Mouse (Mus musculus) megakaryocyte, embryonic 14.5 days (primary cell): ENCODE data around the gene Bdnf. TPM values are rescaled to one million over a fixed set of nuclear protein-coding genes. Genes with fewer than 3 reads are reported as not detected.

Experiments
- H3K27me3 ChIP-seq: replicated peaks from 2 replicates; pipeline ENCODE3; 2012; ENCODE audit warnings: inconsistent platforms
- H3K36me3 ChIP-seq: replicated peaks from 2 replicates; pipeline ENCODE3; 2012; ENCODE audit warnings: low read length, inconsistent platforms, mixed read lengths
- H3K4me1 ChIP-seq: 2 replicates; pipeline ENCODE4 v1.6.1; 2012; ENCODE audit warnings: inconsistent platforms
- H3K4me3 ChIP-seq: replicated peaks from 2 replicates; pipeline ENCODE3; 2012; ENCODE audit warnings: moderate library complexity, mild to moderate bottlenecking, inconsistent platforms
- H3K9me3 ChIP-seq: 2 replicates; pipeline ENCODE4 v1.6.1; 2012; ENCODE audit warnings: inconsistent platforms
- FLI1 ChIP-seq: IDR thresholded peaks from 2 replicates; pipeline ENCODE4 v1.6.1; 2012; ENCODE audit warnings: low read length, inconsistent platforms, mixed read lengths
- GATA1 ChIP-seq: IDR thresholded peaks from 3 replicates; pipeline ENCODE4 v1.6.1; 2012; ENCODE audit warnings: mixed read lengths, low read length, inconsistent platforms, borderline replicate concordance
- polyA plus RNA-seq: library from polyadenylated mRNA; stranded (reverse); fragments of >175 nt; gene quantifications from 2 replicates; pipeline ENCODE4 v1.2.3, GENCODE M21; 2012; ENCODE audit warnings: low replicate concordance; ENCODE audit not compliant: insufficient read depth

The Bdnf gene
- polyA plus RNA-seq, 1 experiment: not detected

DNA sequence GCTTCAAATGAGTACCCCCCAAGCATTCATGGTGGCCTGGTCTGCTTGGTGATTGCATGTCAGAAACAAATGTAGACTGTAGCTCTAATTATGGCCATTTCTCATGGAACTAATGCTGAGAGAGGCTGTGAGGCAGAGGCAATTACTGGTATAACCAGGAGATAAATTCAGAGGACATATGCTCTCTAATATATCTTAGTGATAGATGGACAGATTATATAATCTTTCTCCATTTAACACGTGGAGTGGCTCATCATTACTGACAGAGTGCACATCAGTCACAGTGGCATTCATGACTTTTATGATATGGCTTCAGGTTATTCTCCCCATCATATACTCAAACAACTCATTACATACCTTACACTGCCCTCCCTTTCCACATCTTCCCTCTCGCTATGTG, 61.8 kb downstream of the Bdnf start:
- Histone ChIP-seq H3K4me3 (no peak overlapping the region), H3K36me3 (no peaks in the 10 kb centered on the region), H3K9me3 (peaks cover 4% of the 10 kb centered on the region; the same call in 1 of the 2 replicates), H3K4me1 (no peaks in the 10 kb centered on the region), H3K27me3 (no peaks in the 10 kb centered on the region)
- TF ChIP-seq FLI1 (no peak), GATA1 (no peak)

DNA sequence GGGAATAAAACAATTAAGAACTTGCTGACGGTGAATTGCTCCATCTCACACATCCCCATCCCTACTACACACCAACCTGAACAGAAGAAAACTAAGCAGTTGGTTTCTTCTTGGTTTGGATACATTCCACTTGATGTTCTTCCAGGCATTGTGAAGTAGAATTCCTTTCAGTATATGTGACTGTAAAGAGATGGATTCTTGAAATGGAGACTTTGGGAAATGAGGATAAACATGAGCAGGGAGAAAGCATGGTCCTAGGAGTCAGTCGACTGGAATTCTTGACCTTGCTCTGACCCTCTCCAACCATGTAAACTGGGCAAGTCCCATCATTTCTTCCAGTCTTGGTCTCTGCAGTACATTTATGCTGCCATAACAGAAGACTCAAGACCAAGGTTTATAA, 63.8 kb downstream of the Bdnf start:
- no peaks in the 10 kb centered on the region for H3K36me3 ChIP-seq
- TF ChIP-seq FLI1: no peak
- no peak for TF ChIP-seq GATA1
- no peaks in the 10 kb centered on the region for H3K27me3 ChIP-seq
- H3K4me1 ChIP-seq: no peaks in the 10 kb centered on the region
- no peak overlapping the region for H3K4me3 ChIP-seq
- H3K9me3 ChIP-seq: peaks cover 4% of the 10 kb centered on the region; the same call in 1 of the 2 replicates

DNA sequence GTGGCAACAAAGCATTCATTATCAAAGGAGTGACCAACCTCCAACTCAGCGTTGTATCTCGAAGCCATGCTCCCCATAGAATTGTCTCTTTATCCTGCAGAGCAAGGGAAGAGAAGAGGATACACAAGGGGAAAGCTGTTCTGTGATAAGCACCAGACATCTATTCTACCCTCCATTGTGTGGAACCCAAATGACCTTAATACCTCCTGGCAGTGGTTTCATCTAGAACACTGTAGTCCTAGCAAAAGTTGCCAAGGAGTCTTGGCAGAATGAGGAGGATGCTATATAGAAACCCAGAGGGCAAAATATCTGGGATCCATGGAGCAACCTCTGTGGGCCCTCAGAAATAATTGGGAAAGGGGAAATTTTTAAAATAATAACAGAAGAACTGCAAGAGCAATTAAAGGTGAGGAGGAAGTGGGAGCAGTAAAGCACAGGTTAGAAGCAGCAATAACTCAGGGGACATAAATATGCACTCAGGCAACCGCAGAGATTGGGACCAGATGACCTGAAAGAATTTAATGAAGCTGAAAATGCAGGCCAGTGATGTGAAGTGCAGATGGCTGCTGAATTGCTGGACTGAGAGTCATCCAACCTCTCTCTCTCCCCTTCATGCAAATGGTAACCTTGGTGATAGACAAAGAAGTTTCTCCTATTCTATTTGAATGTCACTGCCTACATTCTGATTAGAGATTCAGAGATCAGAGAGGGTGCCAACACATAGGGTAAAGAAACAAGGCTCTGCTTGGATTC, 68.9 kb downstream of the Bdnf start:
- H3K27me3 ChIP-seq: no peaks in the 10 kb centered on the region

DNA sequence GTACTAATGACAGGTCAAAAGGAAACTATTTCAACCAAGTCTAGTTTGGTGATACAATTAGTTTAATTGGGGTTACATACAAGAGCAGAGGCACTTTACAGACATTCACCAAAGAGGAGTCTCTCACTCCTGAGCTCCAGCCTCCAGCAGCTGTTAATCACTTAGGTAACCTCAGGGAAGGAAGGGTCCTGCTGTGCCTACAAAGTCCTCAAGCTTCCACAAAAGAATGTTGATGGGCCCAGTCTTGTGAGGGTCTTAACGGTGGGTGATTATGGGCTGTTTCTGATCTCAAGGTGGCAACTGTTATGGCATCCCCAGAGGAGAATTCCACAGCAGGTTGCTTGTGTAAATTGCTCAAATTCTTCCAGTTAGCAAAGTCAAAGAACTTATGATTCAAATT, 71.7 kb downstream of the Bdnf start:
- no peak for TF ChIP-seq GATA1
- TF ChIP-seq FLI1: no peak
- Histone ChIP-seq H3K36me3 (no peaks in the 10 kb centered on the region), H3K27me3 (no peaks in the 10 kb centered on the region), H3K9me3 (no peaks in the 10 kb centered on the region; the same call in 1 of the 2 replicates), H3K4me1 (no peaks in the 10 kb centered on the region), H3K4me3 (no peak overlapping the region)

More for the DNA sequence above, 68.9 kb downstream of the Bdnf start:
- Histone ChIP-seq H3K9me3 (no peaks in the 10 kb centered on the region; the same call in 1 of the 2 replicates), H3K4me1 (no peaks in the 10 kb centered on the region), H3K4me3 (no peak overlapping the region), H3K36me3 (no peaks in the 10 kb centered on the region)
- TF ChIP-seq GATA1 (no peak), FLI1 (no peak)

DNA sequence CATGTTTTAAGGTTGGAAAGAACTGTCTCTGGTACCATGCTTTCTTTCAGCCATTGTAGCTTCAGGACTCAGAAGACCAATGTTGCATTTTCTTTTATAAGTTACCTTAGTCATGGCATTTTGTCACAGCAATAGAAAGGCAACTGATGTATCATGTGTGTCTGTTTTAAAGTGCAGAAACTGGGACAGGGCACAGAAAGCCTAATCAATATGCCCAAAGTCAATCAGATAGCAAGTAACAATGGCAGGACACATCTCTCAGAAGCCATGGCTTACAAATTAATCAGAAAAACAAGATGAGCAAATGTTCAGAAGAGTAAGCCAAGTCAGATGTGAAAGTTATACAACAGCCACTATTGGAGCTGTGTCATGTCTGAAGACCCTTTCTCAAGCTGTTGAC, 73.9 kb downstream of the Bdnf start:
- Histone ChIP-seq H3K9me3 (no peaks in the 10 kb centered on the region), H3K4me1 (no peaks in the 10 kb centered on the region), H3K4me3 (no peak overlapping the region), H3K27me3 (no peaks in the 10 kb centered on the region), H3K36me3 (no peaks in the 10 kb centered on the region)
- no peak for TF ChIP-seq GATA1
- TF ChIP-seq FLI1: no peak

DNA sequence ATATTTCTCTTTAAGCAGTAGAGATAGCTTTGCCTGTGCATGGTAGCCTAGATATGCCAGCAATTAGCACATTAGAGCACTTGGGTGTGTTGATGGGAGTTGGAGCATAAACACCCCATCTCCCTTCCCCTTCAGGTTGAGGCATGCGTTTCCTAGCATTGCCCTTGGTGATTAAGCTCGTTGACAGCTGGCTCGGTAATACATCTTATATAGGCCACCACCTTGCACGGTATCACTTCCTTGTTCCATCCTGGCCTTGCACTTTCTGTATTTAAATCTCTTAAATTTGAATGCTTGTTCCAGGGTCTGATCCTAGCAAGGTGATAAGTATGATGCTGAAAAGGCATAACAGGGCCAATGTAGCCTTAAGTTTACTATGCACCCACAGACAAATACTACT, 74.3 kb downstream of the Bdnf start:
- H3K4me3 ChIP-seq: peak overlapping the region; percentile 34
- no peak for TF ChIP-seq GATA1
- TF ChIP-seq FLI1: no peak
- no peaks in the 10 kb centered on the region for H3K36me3 ChIP-seq
- H3K9me3 ChIP-seq: no peaks in the 10 kb centered on the region
- no peaks in the 10 kb centered on the region for H3K27me3 ChIP-seq
- no peaks in the 10 kb centered on the region for H3K4me1 ChIP-seq

DNA sequence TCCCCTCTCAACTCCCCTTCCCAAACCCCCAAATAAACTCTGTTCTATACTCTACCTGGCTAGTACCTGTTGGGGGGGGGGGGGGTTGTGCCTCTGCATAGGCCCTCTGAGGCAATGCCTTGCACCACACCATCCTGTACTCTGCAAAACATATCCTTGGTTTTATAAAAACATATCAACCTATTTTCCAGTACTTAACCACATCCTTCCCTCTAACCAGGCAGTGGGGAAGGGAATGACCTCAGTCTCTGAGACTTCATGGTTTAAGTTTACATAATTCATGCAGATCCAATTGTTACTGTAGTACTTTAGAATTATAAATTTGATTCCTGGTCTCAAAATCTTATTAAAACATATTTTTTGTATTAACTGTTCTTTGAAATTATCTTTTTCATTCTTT, 75.5 kb downstream of the Bdnf start:
- Histone ChIP-seq H3K4me1 (no peaks in the 10 kb centered on the region), H3K4me3 (no peak overlapping the region), H3K27me3 (no peaks in the 10 kb centered on the region), H3K36me3 (no peaks in the 10 kb centered on the region), H3K9me3 (no peaks in the 10 kb centered on the region)
- TF ChIP-seq GATA1: no peak
- TF ChIP-seq FLI1: no peak

DNA sequence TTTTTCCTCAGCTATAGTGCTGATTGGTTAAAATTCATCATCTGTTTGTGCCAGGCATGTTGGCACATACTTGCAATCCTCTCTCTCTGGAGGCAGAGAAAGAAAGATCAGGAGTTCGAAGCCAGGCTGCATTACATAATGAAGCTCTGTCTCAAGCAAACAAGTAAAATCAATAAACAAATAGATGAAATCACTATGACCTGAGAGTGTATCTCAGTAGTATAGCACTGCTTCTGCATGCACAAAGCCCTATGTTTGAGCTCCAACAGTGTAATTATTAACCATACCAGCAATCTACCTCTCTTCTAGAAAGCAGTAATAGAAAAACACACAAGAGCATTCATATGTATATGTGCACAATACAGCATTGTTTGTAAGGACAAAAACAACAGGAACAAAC, 76.0 kb downstream of the Bdnf start:
- Histone ChIP-seq H3K4me1 (no peaks in the 10 kb centered on the region), H3K4me3 (no peak overlapping the region)
- TF ChIP-seq FLI1: no peak
- TF ChIP-seq GATA1: no peak

DNA sequence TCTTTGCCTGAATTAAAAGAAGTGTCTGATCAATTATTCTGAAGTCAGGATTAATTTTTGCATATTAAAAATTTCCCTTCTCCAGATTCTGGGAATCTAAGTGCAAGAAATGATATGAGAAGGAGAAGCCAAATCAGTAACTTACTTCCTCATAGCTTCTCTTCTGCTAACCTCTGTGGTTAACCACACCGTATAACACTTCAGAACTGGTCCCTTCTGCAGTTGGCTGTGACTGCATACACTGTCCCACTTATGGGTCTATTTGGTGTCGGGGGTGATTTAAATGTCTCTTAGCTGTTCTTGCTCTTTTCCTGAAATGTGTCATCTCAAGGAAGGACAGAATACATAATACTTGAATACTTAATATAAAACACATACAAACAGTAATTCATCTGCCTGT, 81.8 kb downstream of the Bdnf start:
- Histone ChIP-seq H3K4me1 (no peaks in the 10 kb centered on the region), H3K9me3 (no peaks in the 10 kb centered on the region), H3K27me3 (no peaks in the 10 kb centered on the region), H3K4me3 (no peak overlapping the region), H3K36me3 (no peaks in the 10 kb centered on the region)
- TF ChIP-seq GATA1 (no peak), FLI1 (no peak)

More for the DNA sequence above, 76.0 kb downstream of the Bdnf start:
- no peaks in the 10 kb centered on the region for H3K36me3 ChIP-seq
- H3K9me3 ChIP-seq: no peaks in the 10 kb centered on the region
- no peaks in the 10 kb centered on the region for H3K27me3 ChIP-seq

DNA sequence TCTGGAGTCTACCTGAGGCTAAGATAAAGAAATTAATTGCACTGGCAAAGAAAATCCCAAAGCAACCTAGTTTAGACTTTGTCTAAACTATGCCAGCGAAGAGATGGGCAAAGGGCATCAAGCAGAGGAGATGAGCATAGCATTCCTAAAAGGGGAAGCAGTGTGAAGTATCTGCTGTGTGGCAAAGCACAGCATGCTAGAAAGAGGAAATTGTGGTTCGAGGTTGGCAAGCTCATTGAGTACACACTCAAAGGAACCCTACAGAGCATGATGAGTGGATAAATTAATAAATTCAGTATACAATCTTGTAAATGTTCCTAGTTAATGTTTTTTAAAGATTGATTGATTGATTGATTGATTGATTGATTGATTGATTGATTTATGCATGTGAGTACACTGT, 92.3 kb downstream of the Bdnf start:
- Histone ChIP-seq H3K4me1 (no peaks in the 10 kb centered on the region), H3K4me3 (no peak overlapping the region), H3K27me3 (no peaks in the 10 kb centered on the region), H3K36me3 (no peaks in the 10 kb centered on the region), H3K9me3 (0 out of 2 replicates have a peak, but pooled peaks cover 4% of the 10 kb centered on the region)
- TF ChIP-seq GATA1 (no peak), FLI1 (no peak)

DNA sequence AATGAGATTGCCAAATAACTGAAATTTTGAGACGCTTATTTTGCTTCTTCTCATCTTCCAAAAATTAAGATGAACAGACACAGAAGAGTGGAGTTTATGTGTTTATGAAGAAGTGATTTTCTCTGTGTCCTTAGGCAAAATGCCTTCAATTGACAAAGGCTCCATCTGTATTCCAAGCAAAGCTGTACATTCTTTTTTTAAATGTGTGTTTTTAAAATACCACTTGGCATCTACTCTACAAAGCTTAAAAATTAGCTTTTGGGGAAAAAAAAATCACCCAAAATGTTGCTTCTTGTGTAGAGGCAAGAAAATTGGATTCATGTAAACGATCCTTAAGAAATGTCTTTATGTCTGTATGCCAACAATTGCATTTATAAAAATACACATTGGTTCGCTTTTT, 94.3 kb downstream of the Bdnf start:
- no peak for TF ChIP-seq FLI1
- no peak for TF ChIP-seq GATA1
- Histone ChIP-seq H3K4me3 (no peak overlapping the region), H3K9me3 (no peaks in the 10 kb centered on the region), H3K27me3 (no peaks in the 10 kb centered on the region), H3K36me3 (no peaks in the 10 kb centered on the region), H3K4me1 (no peaks in the 10 kb centered on the region)
